Mouse (Mus musculus) ES-Bruce4 (cell line): ENCODE measurements around the gene Lamc2. TPM values are rescaled to one million over a fixed set of nuclear protein-coding genes. Genes with fewer than 3 reads are reported as not detected.

ENCODE experiments used
- H3K27ac ChIP-seq: 2 replicates; pipeline ENCODE4 v1.5.1; 2012; ENCODE audit warnings: low read length, inconsistent platforms; ENCODE audit not compliant: insufficient read depth
- H3K27me3 ChIP-seq: 2 replicates; pipeline ENCODE4 v1.6.1; 2012; ENCODE audit warnings: mild to moderate bottlenecking, low read length, inconsistent platforms; ENCODE audit not compliant: control insufficient read depth, poor library complexity, insufficient read depth, severe bottlenecking
- H3K36me3 ChIP-seq: 2 replicates; pipeline ENCODE4 v1.6.1; 2012; ENCODE audit warnings: inconsistent platforms, mild to moderate bottlenecking, low read length, moderate library complexity; ENCODE audit not compliant: control insufficient read depth, poor library complexity, insufficient read depth, severe bottlenecking
- H3K4me1 ChIP-seq: one replicate; pipeline ENCODE4 v1.8.1; 2011; ENCODE audit warnings: low read length; ENCODE audit not compliant: control insufficient read depth, insufficient read depth
- H3K4me3 ChIP-seq: 2 replicates; pipeline ENCODE4 v1.5.1; 2011; ENCODE audit warnings: low read depth, mild to moderate bottlenecking, low read length
- H3K9ac ChIP-seq: 2 replicates; pipeline ENCODE4 v1.6.1; 2012; ENCODE audit warnings: low read depth, mild to moderate bottlenecking, inconsistent platforms; ENCODE audit not compliant: poor library complexity, severe bottlenecking
- H3K9me3 ChIP-seq: replicated peaks from 2 replicates; pipeline ENCODE4 v1.6.1; 2012; ENCODE audit warnings: mild to moderate bottlenecking, low read length, inconsistent platforms; ENCODE audit not compliant: control insufficient read depth, poor library complexity, insufficient read depth, severe bottlenecking
- CTCF ChIP-seq: IDR thresholded peaks from one replicate; pipeline ENCODE4 v1.8.1; 2011; ENCODE audit warnings: low read depth, low read length
- EP300 ChIP-seq: IDR thresholded peaks from 2 replicates; pipeline ENCODE4 v1.6.1; 2011; ENCODE audit warnings: low read depth, low read length; ENCODE audit not compliant: insufficient read depth
- POLR2A ChIP-seq: IDR thresholded peaks from one replicate; pipeline ENCODE4 v1.8.1; 2011; ENCODE audit warnings: low read length; ENCODE audit not compliant: insufficient read depth
- polyA plus RNA-seq: library from polyadenylated mRNA; stranded (reverse); fragments of >200 nt; gene quantifications from 2 replicates; pipeline ENCODE4 v1.2.4, GENCODE M21; 2011; ENCODE audit warnings: low read depth; ENCODE audit not compliant: missing spikeins, insufficient read depth, insufficient read length

Lamc2 gene
- polyA plus RNA-seq, 1 experiment, result 46.1 TPM

DNA sequence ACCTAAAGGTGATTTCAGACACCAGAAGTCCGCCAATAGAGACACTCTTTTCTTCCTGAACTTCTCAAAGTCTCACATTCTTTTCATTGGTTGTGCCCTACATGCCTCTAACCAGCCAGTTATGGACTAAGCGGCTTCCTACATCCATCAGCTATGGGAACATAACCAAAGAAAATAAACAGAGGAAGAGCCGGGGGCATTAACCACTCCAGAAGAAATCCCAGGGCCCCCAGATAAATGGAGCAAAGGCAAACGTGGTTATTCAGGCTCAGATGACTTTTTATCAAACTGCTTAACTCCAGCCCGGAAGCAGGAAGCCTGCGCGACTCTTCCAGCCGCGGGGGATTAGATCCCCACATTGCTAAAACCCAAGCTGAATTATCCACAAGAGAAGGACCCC is 85.3 kb downstream of the Lamc2 start:
- Histone ChIP-seq H3K27me3 (no peaks in the 10 kb centered on the region), H3K4me1 (peaks cover 8% of the 10 kb centered on the region), H3K4me3 (peak overlapping the region; percentile 14), H3K9ac (peak overlapping the region; percentile 43), H3K27ac (peak overlapping the region; percentile 24), H3K9me3 (no peaks in the 10 kb centered on the region), H3K36me3 (no peaks in the 10 kb centered on the region)
- TF ChIP-seq POLR2A, result no peak
- no peak for TF ChIP-seq EP300
- no peak for TF ChIP-seq CTCF

DNA sequence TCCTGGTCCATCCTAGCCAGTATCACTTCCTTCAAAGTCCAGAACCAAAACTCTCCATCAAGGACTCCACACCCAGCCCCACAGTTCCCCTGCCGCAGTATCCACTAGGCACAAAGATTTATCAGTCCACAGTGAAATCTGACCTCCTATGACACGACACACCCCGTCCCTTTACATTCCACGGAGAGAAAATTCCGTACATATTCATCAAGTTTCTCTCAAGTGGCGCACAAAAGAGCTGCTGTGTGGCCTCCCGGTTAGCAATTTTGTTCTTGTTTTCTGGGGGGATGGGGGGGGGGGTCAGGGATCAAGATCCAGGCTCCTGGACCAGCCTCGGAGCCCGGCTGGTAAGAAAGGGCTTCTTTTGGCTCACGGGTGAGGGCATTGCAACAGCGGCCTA is 87.7 kb downstream of the Lamc2 start:
- Histone ChIP-seq H3K4me3 (no peak overlapping the region), H3K27me3 (no peaks in the 10 kb centered on the region), H3K27ac (peak overlapping the region; percentile 67), H3K9ac (no peak overlapping the region; the same call in 1 of the 2 replicates), H3K36me3 (no peaks in the 10 kb centered on the region), H3K4me1 (peaks cover 8% of the 10 kb centered on the region), H3K9me3 (no peaks in the 10 kb centered on the region)
- TF ChIP-seq EP300 (0 out of 2 replicates have a peak, but pooled peaks have one; percentile 8), POLR2A (no peak)

DNA sequence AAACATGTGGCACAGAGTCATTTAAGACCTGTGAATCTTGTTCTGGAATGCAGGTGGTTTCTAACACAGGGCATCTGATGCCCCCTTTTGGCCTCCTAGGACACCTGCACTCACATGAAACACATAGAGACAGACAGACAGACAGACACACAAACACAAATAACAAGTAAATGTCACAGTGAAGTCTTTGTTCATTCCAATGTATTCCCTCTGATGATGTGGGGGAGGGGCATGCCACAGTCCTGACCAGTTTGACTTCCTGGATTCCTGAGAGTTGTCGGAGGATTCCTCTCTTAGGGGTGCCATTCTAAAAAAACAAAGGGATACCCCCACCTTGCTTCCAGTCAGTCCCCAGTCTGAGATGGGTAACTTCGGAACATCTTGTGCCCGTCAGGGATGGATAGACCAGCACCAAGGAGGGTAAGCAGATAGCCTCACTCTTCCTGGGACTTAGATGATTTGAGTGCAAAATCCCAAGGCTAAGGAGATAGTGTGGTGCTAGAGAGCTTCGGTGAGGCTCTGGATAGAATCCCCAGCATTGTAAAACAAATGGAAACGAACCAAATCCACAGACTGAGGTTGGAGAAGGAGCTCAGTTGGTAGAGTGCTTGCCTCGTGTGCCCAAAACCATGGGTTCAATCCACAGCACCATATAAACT is 89.1 kb downstream of the Lamc2 start:
- H3K9ac ChIP-seq, result no peak overlapping the region
- no peak overlapping the region for H3K4me3 ChIP-seq
- no peaks in the 10 kb centered on the region for H3K36me3 ChIP-seq
- TF ChIP-seq POLR2A, result no peak
- no peak for TF ChIP-seq CTCF
- peak; percentile 51; the same call in 1 of the 2 replicates for TF ChIP-seq EP300
- H3K4me1 ChIP-seq, result peaks cover 6% of the 10 kb centered on the region
- no peaks in the 10 kb centered on the region for H3K9me3 ChIP-seq
- H3K27ac ChIP-seq, result peak overlapping the region; percentile 93
- no peaks in the 10 kb centered on the region for H3K27me3 ChIP-seq

DNA sequence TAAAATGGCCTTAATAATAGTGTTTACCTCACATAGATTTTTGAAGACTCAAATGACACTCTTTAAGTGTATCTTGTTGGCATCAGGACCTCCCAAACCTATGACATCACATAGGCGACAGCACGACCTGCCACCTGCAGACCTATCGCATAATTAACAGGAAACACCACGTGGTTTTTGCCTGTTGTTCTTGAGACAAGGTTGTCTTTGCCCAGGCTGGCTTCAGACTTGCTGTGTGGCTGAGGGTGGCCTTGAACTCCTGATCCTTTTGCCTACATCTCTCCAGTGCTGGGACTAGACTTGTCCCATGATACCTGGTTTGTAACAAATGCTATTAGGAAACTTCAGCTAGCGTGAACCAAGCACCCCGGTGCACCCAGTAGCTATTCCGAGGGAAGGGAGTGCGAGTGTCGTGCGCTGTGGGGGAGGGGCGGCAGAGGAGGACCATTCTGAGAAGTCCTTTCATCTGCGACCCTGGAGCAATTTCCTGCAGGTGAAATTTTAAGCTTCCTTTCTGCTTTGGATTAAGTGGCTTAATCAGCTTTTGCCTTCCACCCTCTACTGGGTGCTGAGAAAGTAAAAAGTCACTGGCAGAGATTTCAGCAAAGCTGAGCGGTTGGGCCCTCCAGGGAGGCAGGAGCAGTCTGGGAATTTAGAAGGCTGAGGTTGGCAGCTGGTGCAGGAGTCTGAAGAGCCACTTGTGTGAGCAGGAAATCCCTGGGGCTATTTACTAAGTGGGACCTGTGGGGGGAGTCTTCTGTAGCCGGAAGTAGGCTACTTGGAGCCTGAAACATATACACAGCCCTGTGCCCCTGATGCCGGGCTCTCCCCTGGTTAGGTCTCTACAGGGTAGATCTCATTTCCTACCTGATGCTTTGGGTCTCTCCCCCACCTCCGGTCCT is 90.2 kb downstream of the Lamc2 start:
- no peaks in the 10 kb centered on the region for H3K27me3 ChIP-seq
- no peaks in the 10 kb centered on the region for H3K36me3 ChIP-seq
- H3K27ac ChIP-seq, result peak overlapping the region; percentile 93
- TF ChIP-seq CTCF, result no peak
- peak; percentile 86 for TF ChIP-seq EP300
- peak overlapping the region; percentile 53 for H3K9ac ChIP-seq
- H3K4me1 ChIP-seq, result peaks cover 6% of the 10 kb centered on the region
- H3K9me3 ChIP-seq, result no peaks in the 10 kb centered on the region
- peak overlapping the region; percentile 16 for H3K4me3 ChIP-seq

DNA sequence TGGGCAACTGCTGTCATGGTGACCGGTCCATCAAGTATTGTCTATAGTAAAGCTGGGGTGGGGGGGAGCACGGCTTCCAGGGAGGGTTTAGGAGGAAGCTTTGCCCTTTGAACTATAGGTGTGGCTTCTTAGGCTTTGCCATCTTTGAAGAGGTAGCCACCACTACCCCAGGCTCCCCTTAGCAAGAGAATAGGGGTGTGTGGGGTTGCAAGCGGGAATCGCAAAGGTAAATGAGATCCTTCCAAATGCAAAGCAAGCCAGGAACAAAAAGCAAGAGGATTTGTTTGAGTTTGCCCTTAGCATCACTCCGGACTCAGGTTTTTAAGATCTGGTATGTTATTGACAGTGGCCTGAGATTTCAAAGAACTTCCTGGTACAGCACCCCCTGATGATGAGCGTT is 90.9 kb downstream of the Lamc2 start:
- Histone ChIP-seq H3K9ac (no peak overlapping the region; the same call in 1 of the 2 replicates), H3K4me1 (peaks cover 6% of the 10 kb centered on the region), H3K9me3 (no peaks in the 10 kb centered on the region), H3K36me3 (no peaks in the 10 kb centered on the region), H3K4me3 (peak overlapping the region; percentile 58), H3K27me3 (no peaks in the 10 kb centered on the region), H3K27ac (peak overlapping the region; percentile 96)
- TF ChIP-seq EP300 (peak; percentile 97), POLR2A (no peak), CTCF (no peak)
